Mouse (Mus musculus) thymus, postnatal 25 days (tissue): ENCODE measurements around the gene Mtmr12.
"Not testable (repeated sequence)": the region's sequence is repeated elsewhere in the genome, so short reads cannot be mapped to it uniquely, and the experiment has no call there.

Experiments
- DNase-seq: peaks from one replicate; pipeline ENCODE4 v3.0.0; 2022

The Mtmr12 gene

GRCm38 (mm10) chr15:12204319-12205159 is at the start of gene Mtmr12:
Gene Mtmr12 (plus strand): TSS chr15:12205028.
- peak; percentile 100 for DNase-seq

GRCm38 (mm10) chr15:12178126-12178525 is 26.7 kb upstream of the Mtmr12 start:
- no peak for DNase-seq

DNA sequence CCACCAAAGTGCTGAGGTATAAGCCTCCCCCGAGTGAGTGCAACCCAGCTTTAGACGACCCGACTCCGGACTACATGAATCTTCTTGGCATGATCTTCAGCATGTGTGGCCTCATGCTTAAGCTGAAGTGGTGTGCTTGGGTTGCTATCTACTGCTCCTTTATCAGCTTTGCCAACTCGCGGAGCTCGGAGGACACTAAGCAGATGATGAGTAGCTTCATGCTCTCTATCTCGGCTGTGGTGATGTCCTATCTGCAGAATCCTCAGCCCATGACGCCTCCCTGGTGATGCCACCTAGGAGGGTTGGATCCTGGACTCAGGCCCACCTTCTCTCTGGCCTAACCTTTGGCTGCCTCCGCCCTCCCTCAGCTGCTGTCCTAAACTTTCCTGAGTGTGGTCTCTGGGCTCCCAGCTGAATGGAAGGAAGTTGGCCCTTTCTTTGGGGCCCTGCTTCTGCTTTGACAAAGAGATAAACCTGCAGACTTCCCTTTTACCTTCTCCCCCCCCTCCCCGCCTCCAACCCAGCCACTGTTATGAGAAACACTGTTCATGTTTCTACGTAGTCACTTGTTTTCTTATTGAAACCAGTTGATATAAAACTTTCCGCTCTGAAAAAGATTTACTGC is 23.5 kb upstream of the Mtmr12 start:
- not testable (repeated sequence) for DNase-seq

DNA sequence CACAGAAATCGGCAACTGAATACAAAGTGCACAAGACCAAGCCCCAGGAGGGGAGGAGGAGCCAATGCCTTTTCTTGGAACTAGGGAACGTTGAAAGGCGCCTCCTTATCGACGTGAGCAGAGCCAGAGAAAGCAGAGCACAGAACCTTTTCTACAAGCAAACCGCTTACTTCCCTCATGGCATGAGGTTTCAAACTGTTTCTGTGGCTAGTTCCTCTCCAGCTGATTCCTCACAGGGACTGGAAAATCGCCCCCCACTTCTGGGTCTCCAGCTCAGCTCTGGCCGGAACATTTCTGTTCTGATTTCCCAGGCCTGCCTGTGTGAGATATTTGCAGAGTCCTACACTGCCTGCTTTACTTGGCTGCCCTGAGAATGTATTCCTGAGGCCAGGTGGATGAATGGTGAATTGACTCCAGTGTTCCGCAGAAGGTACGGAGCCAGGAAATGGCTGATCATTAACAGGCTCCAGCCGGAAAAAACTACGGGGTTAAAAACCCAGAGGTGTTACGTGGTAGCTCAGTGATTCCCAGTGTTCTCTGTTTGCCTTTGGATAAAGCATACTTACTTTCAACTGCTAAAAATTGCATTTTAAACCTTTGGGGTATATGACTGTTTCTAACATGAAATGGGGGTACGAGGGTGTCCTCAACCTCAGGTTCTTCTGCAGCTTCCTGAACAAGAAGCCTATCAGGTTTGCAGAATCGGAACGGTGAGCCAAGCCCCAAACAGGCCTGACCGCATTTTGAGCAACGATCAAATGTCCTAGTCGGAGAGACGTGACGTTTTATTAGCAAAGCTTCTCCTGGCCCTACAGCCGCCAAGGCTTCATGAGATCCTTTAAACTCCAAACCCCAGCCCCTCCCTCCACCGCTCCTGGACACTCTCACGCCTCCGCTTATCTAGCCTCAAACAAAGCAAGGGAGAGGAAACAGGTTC is 10.7 kb upstream of the Mtmr12 start:
- no peak for DNase-seq

DNA sequence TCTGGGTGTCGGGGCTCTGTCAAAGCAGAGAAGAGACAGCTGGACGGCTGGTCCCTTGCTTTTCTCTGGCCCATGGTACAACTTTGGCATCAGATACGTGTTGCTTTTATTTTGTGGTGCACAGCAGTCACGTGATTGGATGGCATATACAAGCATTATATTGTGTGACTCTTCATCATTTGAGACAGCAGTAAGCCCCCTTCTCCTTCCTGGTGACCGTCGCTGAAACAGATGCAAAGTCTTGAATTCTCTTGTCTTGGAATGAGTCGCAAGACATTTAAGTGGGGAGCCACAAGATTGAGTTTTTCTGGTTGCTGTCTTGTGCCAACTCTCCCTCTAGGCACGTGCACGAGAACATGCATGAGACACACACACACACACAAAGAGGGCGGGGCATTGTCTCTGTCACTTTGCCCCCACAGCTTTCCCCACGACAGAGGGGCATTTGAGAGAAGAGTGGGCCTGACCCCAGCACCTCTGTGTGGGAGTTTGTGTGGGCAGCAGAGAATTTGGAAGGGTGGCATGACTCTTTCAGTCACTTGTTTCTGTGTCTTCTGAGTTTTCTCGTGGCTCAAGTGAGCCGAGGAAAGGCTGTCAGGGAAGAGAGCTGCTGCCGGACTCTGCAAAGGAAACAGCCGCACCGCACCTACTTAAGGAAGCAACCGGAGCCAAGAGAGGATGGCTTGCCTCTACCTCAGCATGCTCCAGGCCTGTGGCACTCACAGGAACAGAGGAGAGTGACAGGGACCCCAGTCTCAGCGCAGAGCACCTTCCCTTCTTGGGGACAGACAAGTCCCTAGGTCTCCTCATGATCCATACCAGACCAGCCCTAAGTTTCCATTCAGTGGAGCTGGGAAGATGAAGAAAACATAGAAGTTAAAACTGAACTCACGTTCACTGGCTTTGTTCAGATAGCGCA is 9.8 kb upstream of the Mtmr12 start:
- no peak for DNase-seq

DNA sequence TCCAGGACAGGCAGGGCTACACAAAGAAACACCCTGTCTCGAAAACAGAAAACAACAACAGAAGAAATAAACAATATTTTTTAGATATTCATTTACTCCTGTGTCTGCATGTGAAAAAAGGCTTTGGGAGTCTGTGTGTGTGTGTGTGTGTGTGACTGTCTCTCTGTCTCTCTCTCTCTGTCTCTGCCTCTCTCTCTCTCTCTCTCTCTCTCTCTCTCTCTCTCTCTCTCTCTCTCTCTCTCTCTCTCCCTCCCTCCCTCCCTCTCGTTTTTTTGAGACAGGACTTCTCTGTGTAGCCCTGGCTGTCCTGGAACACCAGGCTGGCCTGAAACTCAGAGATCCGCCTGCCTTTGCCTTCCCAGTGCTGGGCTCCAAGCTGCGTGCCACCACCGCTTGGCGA is 8.9 kb upstream of the Mtmr12 start:
- DNase-seq, result no peak

DNA sequence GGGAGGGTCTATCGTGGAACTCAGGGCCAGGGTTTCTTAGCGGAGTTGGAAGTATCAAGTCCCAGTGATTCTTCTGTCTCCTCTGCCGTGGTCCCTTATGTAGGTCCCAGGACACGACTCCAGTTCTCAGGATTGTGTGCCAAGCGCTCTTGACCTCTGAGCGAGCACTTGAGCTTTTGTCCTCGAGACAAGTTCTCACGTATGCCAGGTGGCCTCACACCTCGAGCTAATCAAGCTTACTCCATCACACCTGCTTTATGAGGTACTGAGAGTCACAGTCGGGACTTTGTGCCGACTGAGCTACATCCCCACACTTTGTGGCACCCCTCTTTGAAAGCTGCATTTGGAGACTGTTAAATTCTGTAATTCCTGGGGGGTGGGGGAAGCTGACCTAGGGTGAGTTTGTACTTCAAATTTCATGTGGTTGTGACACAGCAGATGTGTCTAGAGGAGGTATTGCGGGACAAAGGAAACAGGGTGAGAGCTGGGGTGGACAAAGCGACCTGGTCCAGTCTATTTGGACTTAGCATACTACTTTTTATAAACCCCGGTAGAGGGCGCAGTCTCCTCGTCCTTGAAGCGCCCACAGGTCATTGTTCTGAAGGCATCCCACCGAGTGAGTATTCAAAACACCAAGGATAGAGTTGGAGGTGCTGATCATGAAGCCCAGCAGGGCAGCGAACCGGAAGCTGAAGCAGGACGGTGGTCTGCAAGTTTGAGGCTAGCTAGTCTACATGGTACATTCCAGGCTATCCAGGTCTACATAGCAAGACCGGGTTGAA is 8.2 kb upstream of the Mtmr12 start:
- peak; percentile 72 for DNase-seq

GRCm38 (mm10) chr15:12197361-12197760 is 7.5 kb upstream of the Mtmr12 start:
- no peak for DNase-seq

DNA sequence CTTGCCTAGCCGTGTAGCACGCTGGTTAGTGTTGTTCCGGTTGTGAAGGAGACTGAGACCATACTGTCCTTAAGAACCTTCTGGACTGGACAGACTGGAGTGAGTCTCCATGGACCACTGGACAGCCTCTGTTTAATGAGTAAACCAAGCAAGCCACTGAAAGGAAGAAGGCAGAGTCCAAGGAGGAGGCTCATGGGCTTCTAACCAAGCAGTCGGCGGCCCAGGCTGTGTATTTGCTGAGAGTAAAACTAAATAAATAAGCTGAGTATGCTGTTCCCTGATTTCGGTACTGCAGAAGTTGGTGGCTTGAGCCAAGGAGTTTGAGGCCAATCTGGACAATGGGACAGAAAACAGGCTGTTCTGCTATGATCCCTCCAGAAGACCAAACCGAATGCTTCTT is 4.8 kb upstream of the Mtmr12 start:
- no peak for DNase-seq

- no peak for DNase-seq
Observed at GRCm38 (mm10) chr15:12201856-12202255, 3.0 kb upstream of the Mtmr12 start.

DNA sequence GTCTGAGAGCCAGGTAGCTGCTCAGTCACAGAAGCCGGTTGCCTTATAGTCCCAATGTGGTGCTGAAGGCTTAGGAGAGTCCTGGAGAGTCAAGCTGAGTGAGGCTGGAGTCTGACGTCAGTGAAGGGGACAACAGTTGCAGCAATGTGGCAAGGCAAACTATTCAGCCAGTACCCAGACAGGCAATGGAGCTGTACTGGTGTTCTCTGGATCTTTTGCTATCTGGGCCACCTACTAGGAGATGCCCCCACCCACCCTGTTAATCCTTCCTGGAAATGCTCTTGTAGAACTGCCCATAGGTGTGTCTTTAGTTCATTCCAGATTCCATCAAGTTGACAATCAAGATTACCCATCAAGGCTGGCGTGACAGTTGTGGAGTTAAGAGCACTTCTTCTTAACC is 2.4 kb upstream of the Mtmr12 start:
- no peak for DNase-seq

- DNase-seq, result not testable (repeated sequence)
Observed at GRCm38 (mm10) chr15:12203008-12203407, 1.8 kb upstream of the Mtmr12 start.

GRCm38 (mm10) chr15:12203512-12204318 is 1.1 kb upstream of the Mtmr12 start:
- DNase-seq, result no peak

GRCm38 (mm10) chr15:12205160-12205901 is 503 bp downstream of the Mtmr12 start:
- DNase-seq, result no peak

- no peak for DNase-seq
Observed at GRCm38 (mm10) chr15:12205902-12206645, 1.2 kb downstream of the Mtmr12 start.

DNA sequence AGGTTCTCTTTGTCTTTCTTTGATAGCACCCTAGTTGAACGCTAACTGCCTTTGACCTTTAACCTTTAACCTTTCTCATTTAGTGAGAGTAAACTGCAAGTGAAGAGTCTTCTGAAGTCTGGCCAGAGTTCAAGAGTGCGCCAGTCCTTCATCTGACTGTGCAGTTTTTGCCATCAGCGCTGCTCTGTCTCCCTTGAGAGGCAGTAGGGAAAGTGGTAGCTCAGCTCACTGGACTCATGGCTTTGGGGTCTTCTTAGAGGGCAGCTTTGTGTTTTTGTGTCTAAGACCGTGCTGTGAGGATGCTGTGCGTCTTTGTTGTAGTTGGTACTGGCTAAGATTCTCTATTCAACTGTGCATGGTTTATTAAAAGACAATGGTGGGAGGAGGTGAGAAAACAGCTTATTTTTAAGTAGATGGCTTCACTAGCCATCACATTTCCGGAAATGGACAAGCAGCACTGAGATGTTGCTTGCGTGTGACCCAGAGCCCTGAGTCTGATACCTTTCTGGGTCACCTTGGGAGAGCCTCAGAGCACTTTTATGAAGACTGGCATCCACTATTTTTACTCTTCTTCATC is 1.9 kb downstream of the Mtmr12 start:
- DNase-seq, result no peak

DNA sequence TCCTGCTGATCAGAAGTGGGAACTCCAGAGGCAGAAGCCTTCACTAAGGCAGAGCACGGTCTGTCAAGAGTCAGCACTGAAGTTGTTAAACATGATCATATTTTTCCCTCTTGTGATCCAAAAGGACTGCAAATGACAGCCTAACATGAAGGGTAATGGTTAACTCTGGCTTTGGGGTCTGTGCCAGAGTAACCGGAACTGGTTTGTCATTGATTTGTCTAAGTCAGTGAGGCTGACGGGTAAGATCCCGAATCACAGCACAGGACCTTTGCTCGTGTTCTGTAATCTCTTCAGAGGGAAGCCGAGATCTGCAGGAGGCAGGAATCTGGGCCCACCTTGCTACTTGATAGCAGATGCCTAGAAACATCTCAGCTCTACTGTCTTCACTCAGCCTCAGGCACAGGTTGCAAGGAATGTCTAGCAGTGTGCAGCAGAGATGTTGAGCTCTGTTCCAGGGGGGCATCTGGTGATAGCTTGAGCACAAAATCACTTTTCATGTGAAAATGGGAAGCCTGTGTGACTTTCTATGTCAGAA is 2.8 kb downstream of the Mtmr12 start:
- no peak for DNase-seq

DNA sequence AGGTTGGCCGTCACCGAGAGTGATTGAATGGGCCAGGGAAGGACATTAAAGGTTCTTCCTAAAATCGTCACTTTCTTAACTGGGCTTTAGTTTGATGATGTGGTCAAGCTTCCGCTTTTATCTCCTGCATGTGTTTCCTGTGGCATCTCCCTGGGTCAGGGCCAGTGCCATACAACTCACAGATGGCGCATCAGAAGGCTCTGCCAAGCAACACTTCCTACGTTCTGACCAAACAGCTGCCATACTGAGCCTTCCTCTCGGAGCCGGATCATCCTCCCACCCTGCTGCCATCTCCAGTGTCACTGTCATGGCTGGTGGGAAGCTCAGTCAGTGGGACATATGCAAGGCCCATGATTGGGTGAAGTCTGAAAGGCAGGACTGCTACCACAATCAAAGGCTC is 6.7 kb downstream of the Mtmr12 start:
- no peak for DNase-seq
